Mouse (Mus musculus): ENCODE measurements around the gene Hs6st2. TPM values are rescaled to one million over a fixed set of nuclear protein-coding genes. Genes with fewer than 3 reads are reported as not detected.

Gene Hs6st2
- polyA plus RNA-seq, 1 experiment from 2014 or later = 10.6 TPM

GRCm38 (mm10) chrX:51443366-51443765, 238.3 kb downstream of the Hs6st2 start:
- ATAC-seq (ENCODE audit: low read depth) = no peak
- 77% methylated on average over 4 of the region's 4 CpGs for WGBS
- H3K4me3 ChIP-seq (ENCODE audit: low read length) = no peak overlapping the region

DNA sequence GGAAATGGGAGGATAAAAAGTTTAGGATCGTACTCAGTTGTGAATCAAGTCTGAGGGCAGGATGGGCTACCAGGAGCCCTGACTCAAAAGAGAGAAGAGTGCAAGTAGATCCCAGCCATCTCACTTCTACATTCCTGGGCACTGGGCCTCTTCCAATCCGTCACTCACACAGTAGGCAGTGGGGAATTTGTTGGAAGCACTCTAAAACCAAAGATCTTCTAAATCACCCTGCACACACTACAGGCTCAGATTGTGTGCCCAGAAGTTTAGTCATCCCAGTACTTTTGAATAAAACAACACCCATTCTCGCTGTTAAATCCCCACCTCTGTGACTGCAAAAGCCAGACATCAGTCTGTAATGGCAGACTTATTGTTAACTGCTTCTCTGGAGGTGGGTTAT, 249.9 kb downstream of the Hs6st2 start:
- no peaks in the 10 kb centered on the region for H3K9me3 ChIP-seq (ENCODE audit: control insufficient read depth, low read length)
- no peak overlapping the region for H3K4me2 ChIP-seq (ENCODE audit: low read depth, low read length)
- no peaks in the 10 kb centered on the region for H3K4me1 ChIP-seq (replicated peaks; ENCODE audit: control insufficient read depth, insufficient read depth, low read length)
- no peaks in the 10 kb centered on the region for H3K36me3 ChIP-seq (ENCODE audit: control insufficient read depth, insufficient read depth, low read length)
- no peak for ATAC-seq (ENCODE audit: low read depth)
- no peak overlapping the region for H3K4me3 ChIP-seq (ENCODE audit: low read length)
- no peak overlapping the region for H3K27ac ChIP-seq (ENCODE audit: low read length)
- WGBS = 70% methylated on average over 3 of the region's 3 CpGs
- no peaks in the 10 kb centered on the region for H3K27me3 ChIP-seq (ENCODE audit: control insufficient read depth, insufficient read depth, low read depth, low read length)
- no peak overlapping the region for H3K9ac ChIP-seq (ENCODE audit: low read length)

More at GRCm38 (mm10) chrX:51443366-51443765, 238.3 kb downstream of the Hs6st2 start:
- H3K4me1 ChIP-seq (replicated peaks; ENCODE audit: control insufficient read depth, insufficient read depth, low read length) = no peaks in the 10 kb centered on the region
- H3K4me2 ChIP-seq (ENCODE audit: low read depth, low read length) = no peak overlapping the region
- no peaks in the 10 kb centered on the region for H3K27me3 ChIP-seq (ENCODE audit: control insufficient read depth, insufficient read depth, low read depth, low read length)
- no peaks in the 10 kb centered on the region for H3K36me3 ChIP-seq (ENCODE audit: control insufficient read depth, insufficient read depth, low read length)
- H3K27ac ChIP-seq (ENCODE audit: low read length) = no peak overlapping the region
- H3K9ac ChIP-seq (ENCODE audit: low read length) = no peak overlapping the region
- H3K9me3 ChIP-seq (ENCODE audit: control insufficient read depth, low read length) = no peaks in the 10 kb centered on the region

GRCm38 (mm10) chrX:51425031-51425430, 256.6 kb downstream of the Hs6st2 start:
- H3K36me3 ChIP-seq (ENCODE audit: control insufficient read depth, insufficient read depth, low read length) = no peaks in the 10 kb centered on the region
- H3K4me2 ChIP-seq (ENCODE audit: low read depth, low read length) = no peak overlapping the region
- H3K4me1 ChIP-seq (replicated peaks; ENCODE audit: control insufficient read depth, insufficient read depth, low read length) = no peaks in the 10 kb centered on the region
- no peaks in the 10 kb centered on the region for H3K9me3 ChIP-seq (ENCODE audit: control insufficient read depth, low read length)
- no peak for ATAC-seq (ENCODE audit: low read depth)
- 72% methylated on average over 5 of the region's 5 CpGs for WGBS
- H3K9ac ChIP-seq (ENCODE audit: low read length) = no peak overlapping the region
- no peak overlapping the region for H3K27ac ChIP-seq (ENCODE audit: low read length)
- H3K27me3 ChIP-seq (ENCODE audit: control insufficient read depth, insufficient read depth, low read depth, low read length) = no peaks in the 10 kb centered on the region
- H3K4me3 ChIP-seq (ENCODE audit: low read length) = no peak overlapping the region

DNA sequence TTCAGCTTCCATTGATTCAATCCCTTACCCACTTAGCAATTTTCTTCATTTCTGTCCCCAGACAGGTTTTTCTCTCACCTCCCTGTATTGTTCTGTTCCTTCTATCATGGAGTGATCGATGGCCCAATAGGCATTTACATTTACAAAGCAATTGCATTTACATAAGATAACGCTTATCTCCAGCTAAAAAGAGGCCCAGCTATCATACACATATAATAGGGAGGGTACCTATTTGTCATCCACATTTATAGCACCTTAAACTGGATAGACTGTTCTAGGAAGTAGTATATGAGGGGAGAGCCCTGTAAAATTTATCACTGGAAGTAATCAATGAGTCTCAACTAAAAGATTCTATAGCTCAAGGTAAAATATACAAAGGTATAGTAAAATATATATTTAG, 271.4 kb downstream of the Hs6st2 start:
- H3K9ac ChIP-seq (ENCODE audit: low read length) = no peak overlapping the region
- WGBS = 65% methylated on average over 2 of the region's 2 CpGs
- no peak overlapping the region for H3K4me2 ChIP-seq (ENCODE audit: low read depth, low read length)

GRCm38 (mm10) chrX:51397457-51397856, 284.2 kb downstream of the Hs6st2 start:
- H3K4me3 ChIP-seq (ENCODE audit: low read length) = no peak overlapping the region
- no peak overlapping the region for H3K27ac ChIP-seq (ENCODE audit: low read length)
- H3K9ac ChIP-seq (ENCODE audit: low read length) = no peak overlapping the region
- H3K9me3 ChIP-seq (ENCODE audit: control insufficient read depth, low read length) = no peaks in the 10 kb centered on the region
- no peaks in the 10 kb centered on the region for H3K4me1 ChIP-seq (replicated peaks; ENCODE audit: control insufficient read depth, insufficient read depth, low read length)
- no peaks in the 10 kb centered on the region for H3K27me3 ChIP-seq (ENCODE audit: control insufficient read depth, insufficient read depth, low read depth, low read length)
- H3K4me2 ChIP-seq (ENCODE audit: low read depth, low read length) = no peak overlapping the region
- H3K36me3 ChIP-seq (ENCODE audit: control insufficient read depth, insufficient read depth, low read length) = no peaks in the 10 kb centered on the region
- ATAC-seq (ENCODE audit: low read depth) = peak; percentile 45; the same call in 1 of the 2 replicates

More for the DNA sequence above, 271.4 kb downstream of the Hs6st2 start:
- ATAC-seq (ENCODE audit: low read depth) = no peak
- Histone ChIP-seq H3K27me3 (ENCODE audit: control insufficient read depth, insufficient read depth, low read depth, low read length) (no peaks in the 10 kb centered on the region), H3K27ac (ENCODE audit: low read length) (no peak overlapping the region), H3K9me3 (ENCODE audit: control insufficient read depth, low read length) (no peaks in the 10 kb centered on the region), H3K36me3 (ENCODE audit: control insufficient read depth, insufficient read depth, low read length) (no peaks in the 10 kb centered on the region), H3K4me3 (ENCODE audit: low read length) (no peak overlapping the region), H3K4me1 (replicated peaks; ENCODE audit: control insufficient read depth, insufficient read depth, low read length) (no peaks in the 10 kb centered on the region)

- no peak overlapping the region for H3K9ac ChIP-seq (ENCODE audit: low read length)
- 12% methylated on average over 5 of the region's 5 CpGs for WGBS
- H3K36me3 ChIP-seq (ENCODE audit: control insufficient read depth, insufficient read depth, low read length) = no peaks in the 10 kb centered on the region
- H3K27ac ChIP-seq (ENCODE audit: low read length) = no peak overlapping the region
- H3K9me3 ChIP-seq (ENCODE audit: control insufficient read depth, low read length) = no peaks in the 10 kb centered on the region
- H3K4me2 ChIP-seq (ENCODE audit: low read depth, low read length) = no peak overlapping the region
- ATAC-seq (ENCODE audit: low read depth) = no peak
- H3K27me3 ChIP-seq (ENCODE audit: control insufficient read depth, insufficient read depth, low read depth, low read length) = no peaks in the 10 kb centered on the region
- H3K4me3 ChIP-seq (ENCODE audit: low read length) = no peak overlapping the region
- H3K4me1 ChIP-seq (replicated peaks; ENCODE audit: control insufficient read depth, insufficient read depth, low read length) = no peaks in the 10 kb centered on the region
Observed at GRCm38 (mm10) chrX:51374670-51375069, 307.0 kb downstream of the Hs6st2 start.

DNA sequence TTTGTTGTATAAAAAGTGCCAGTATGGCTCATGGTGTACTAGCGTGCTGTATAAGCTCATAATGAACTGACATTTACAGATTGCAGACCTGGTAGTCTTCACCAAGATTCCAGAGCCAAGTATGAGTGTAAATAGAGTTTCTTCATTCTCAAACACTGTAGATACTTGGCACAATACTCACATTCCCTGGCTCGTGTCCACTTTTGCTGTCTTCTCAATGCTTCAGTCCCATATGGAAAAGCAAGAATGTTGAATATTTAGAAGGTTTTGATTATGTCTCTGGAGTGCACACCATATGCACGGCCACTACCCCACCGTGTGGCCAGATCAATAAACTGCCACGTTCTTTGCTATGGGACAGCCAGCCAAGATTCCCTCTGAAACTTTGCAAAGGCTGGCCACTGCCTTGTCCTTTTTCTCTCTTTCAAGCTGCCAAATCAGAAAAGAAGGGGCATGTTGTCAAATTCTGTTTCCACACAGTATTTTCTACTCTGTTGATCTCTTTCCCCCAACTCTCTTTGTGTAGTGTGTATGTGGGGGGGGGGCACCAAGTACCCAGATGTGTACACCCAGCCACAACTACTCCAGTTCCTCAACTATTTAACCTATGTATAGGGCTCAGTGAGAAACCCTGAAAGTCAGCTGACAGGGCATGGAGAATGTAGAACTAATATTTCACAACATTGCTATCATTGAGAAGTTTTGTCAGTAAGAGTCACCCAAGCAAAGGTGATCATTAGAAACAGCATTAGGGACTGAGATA, 309.0 kb downstream of the Hs6st2 start:
- Histone ChIP-seq H3K9ac (ENCODE audit: low read length) (no peak overlapping the region), H3K4me3 (ENCODE audit: low read length) (no peak overlapping the region), H3K27me3 (ENCODE audit: control insufficient read depth, insufficient read depth, low read depth, low read length) (no peaks in the 10 kb centered on the region), H3K27ac (ENCODE audit: low read length) (0 out of 2 replicates have a peak overlapping the region, but pooled peaks have one; percentile 36), H3K4me1 (replicated peaks; ENCODE audit: control insufficient read depth, insufficient read depth, low read length) (no peaks in the 10 kb centered on the region), H3K36me3 (ENCODE audit: control insufficient read depth, insufficient read depth, low read length) (no peaks in the 10 kb centered on the region), H3K4me2 (ENCODE audit: low read depth, low read length) (no peak overlapping the region), H3K9me3 (ENCODE audit: control insufficient read depth, low read length) (no peaks in the 10 kb centered on the region)
- ATAC-seq (ENCODE audit: low read depth) = peak; percentile 92
- WGBS = 22% methylated on average over 5 of the region's 5 CpGs

DNA sequence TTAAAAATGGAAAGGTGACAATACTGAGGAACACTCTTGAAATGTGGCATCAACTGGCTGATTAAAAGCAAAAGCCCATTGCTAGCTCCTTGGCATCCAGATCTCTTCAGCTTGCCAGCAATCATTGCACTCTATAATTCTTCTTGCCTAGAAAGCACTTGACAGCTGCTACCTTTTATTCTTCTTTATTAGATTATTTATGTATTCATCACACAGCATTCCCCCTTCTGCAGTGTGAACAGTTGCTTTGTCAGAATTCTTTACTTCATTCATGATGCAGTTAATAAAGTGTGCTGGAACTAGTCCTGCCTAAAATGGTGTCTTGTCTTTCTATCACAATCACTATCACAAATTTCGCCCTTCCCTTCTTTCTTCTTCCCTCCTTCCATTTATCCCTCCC, 332.0 kb downstream of the Hs6st2 start:
- Histone ChIP-seq H3K4me1 (replicated peaks; ENCODE audit: control insufficient read depth, insufficient read depth, low read length) (no peaks in the 10 kb centered on the region), H3K36me3 (ENCODE audit: control insufficient read depth, insufficient read depth, low read length) (no peaks in the 10 kb centered on the region), H3K4me3 (ENCODE audit: low read length) (no peak overlapping the region), H3K9ac (ENCODE audit: low read length) (no peak overlapping the region), H3K9me3 (ENCODE audit: control insufficient read depth, low read length) (no peaks in the 10 kb centered on the region), H3K27ac (ENCODE audit: low read length) (no peak overlapping the region), H3K27me3 (ENCODE audit: control insufficient read depth, insufficient read depth, low read depth, low read length) (no peaks in the 10 kb centered on the region), H3K4me2 (ENCODE audit: low read depth, low read length) (no peak overlapping the region)
- ATAC-seq (ENCODE audit: low read depth) = no peak
- WGBS = 72% methylated on average over 1 of the region's 1 CpGs

- Histone ChIP-seq H3K36me3 (ENCODE audit: control insufficient read depth, insufficient read depth, low read length) (no peaks in the 10 kb centered on the region), H3K4me2 (ENCODE audit: low read depth, low read length) (no peak overlapping the region), H3K4me3 (ENCODE audit: low read length) (no peak overlapping the region), H3K9me3 (ENCODE audit: control insufficient read depth, low read length) (no peaks in the 10 kb centered on the region), H3K4me1 (replicated peaks; ENCODE audit: control insufficient read depth, insufficient read depth, low read length) (no peaks in the 10 kb centered on the region), H3K27me3 (ENCODE audit: control insufficient read depth, insufficient read depth, low read depth, low read length) (no peaks in the 10 kb centered on the region), H3K27ac (ENCODE audit: low read length) (no peak overlapping the region), H3K9ac (ENCODE audit: low read length) (no peak overlapping the region)
- ATAC-seq (ENCODE audit: low read depth) = no peak
- 33% methylated on average over 3 of the region's 3 CpGs for WGBS
Observed at GRCm38 (mm10) chrX:51343595-51343994, 338.1 kb downstream of the Hs6st2 start.

All from lung, embryonic 16.5 days (tissue).